Mouse (Mus musculus) frontal cortex, postnatal 36 days (tissue): ENCODE results near the gene Cyba.

Experiments
- DNase-seq, 2 experiments: peaks; one replicate each; pipeline ENCODE4 v3.0.0; 2022; ENCODE audit warnings: low spot score in 2 of 2

Gene Cyba

GRCm38 (mm10) chr8:122423217-122423616, 9.5 kb downstream of the Cyba start:
- DNase-seq: no peak

DNA sequence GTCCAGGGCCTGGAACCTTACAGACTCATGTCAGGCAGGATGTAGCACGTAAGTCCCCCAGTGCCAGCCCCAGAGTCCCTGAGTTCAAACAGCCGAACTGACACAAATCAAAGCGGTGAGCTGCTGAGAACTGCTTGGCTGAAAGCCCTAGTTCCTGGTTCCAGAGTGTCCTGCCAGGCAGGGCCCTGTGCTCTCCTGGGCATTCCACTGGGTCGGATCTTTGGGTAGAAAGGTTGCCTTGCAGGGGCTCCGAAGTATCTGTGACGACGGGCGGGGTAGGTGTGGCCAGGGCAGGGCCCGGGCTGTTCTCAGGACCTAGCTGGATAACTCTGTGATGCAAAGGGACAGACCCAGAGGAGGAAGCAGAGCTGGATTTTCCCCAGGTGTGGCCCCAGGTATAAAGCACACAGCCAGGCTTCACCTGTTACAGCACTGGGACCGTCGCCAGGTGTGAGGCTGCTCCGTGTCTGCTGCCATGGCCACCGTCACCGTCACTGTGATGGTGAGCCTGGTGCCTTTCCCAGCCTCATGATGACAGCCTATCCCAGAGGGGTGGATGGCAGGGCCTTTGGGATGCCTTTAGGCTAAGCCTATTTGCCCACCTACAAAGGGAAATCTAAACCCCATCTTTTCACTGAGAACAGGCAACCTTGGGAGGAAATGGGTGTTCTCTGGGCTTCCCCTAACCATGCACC, 11.2 kb downstream of the Cyba start, which contains the start of gene Il17c:
Il17c (plus strand) TSS at position 645 of the 695 bp plus-strand sequence.
- DNase-seq: no peak

GRCm38 (mm10) chr8:122419881-122420555, 12.7 kb downstream of the Cyba start:
- peak; percentile 59 to 69 for DNase-seq

DNA sequence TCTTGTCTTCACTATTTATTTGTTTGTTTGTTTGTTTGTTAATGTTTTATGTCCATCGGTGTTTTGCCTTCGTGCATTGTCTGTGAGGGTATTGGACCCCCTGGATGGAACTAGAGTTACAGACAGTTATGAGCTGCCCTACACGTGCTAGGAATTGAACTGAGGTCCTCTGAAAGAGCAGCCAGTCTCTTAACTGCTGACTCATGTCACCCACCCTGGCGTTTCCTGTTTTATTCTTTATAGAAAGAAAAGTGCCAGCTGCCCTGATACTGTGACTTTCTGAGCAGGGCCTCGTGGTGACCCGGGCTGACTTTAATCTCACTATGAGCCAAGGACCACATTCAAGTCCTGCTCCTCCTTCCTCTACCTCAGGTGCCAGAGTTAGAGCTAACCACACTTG, 17.2 kb downstream of the Cyba start:
- no peak for DNase-seq

GRCm38 (mm10) chr8:122414311-122414710, 18.4 kb downstream of the Cyba start:
- no peak for DNase-seq

DNA sequence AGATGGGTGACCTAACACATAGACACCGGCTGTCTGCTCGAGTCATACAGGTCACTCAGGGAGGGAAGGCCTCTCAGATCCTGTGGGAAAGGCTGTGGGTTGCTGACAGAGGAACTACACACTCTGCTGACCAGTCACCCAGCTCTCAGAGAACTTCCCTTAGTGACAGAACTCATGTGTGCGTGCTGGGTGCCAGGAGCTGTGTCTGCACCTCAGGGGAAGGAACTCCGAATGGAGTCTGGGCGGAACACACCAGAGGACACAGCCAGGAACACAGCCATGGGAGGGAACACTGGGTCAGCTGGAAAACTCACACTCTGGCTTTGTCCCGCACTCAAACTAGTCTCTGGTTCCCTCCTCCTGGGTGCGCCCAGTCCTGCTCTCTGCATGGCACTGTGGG, 25.1 kb downstream of the Cyba start:
- no peak for DNase-seq

GRCm38 (mm10) chr8:122405146-122405805, 27.5 kb downstream of the Cyba start:
- no peak for DNase-seq

- DNase-seq: no peak
Measured at GRCm38 (mm10) chr8:122398186-122398585, 34.5 kb downstream of the Cyba start.

GRCm38 (mm10) chr8:122395291-122395690, 37.4 kb downstream of the Cyba start:
- no peak for DNase-seq

DNA sequence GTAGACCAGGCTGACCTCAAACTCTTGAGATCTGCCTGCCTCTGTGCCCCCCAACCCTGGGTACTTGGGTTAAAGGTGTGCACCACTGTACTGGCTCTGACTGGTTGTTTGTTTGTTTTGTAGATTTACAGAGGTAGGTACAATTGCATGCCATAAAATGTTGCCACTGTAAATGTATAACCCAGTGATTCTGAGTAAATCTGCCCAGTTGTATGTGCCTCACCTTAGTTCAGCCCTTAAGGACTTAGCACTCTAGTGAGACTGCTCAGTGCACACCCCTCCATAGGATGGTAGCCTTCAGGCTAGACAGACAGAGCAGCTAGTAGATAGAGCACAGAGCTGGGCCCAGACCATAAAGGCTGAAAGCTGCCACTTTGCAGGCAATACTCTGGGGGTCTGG, 39.0 kb downstream of the Cyba start:
- no peak for DNase-seq

GRCm38 (mm10) chr8:122390758-122391157, 42.0 kb downstream of the Cyba start:
- no peak for DNase-seq

- DNase-seq: no peak
Measured at GRCm38 (mm10) chr8:122389357-122389756, 43.4 kb downstream of the Cyba start.

- no peak for DNase-seq
Measured at GRCm38 (mm10) chr8:122383039-122383438, 49.7 kb downstream of the Cyba start.

DNA sequence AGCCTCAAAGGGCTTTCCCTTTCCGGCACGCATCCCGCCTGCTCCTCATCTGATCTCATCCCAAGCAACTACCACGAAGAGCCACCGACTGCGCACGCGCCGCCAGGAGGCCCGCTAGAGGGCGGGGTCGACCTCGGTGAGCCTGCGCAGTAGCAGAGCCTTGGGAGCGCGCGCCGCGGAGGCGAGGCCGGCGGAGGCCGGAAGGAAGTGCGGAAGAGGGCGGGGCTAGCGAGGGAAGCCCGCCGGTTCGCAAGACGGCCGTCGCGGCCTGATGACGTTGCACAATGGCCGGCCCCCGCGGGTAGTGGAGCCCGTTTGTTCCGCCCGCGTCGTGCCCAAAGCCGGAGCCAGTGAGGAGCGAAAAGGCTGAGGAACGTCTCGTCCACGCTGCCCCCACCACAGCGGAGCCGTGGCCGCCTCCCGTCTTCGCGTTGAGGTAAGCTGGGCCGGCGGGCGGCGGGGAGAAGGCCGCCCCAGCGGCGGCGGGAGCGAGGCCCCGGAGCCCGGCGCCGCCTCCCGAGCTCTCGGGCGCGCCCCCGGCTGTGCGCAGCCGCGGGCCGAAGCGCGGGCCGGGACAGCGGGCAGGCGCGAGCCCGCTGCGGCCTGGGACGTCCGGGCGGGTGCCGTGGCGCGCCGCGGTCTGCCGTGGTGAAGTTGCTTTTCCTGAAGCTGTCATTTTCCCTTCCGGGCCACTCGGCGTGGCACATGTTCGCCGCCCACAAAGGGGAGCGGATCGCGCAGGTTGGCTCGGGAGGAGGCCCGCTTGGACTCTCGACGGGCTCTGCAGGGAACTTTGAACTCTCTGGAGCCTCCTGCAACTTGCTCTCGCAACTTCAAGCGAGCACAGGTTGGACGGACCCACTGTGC, 56.1 kb downstream of the Cyba start, which contains the start of gene Zc3h18:
Zc3h18 (plus strand) TSS at position 245 of the 867 bp plus-strand sequence.
- DNase-seq: peak; percentile 99

DNA sequence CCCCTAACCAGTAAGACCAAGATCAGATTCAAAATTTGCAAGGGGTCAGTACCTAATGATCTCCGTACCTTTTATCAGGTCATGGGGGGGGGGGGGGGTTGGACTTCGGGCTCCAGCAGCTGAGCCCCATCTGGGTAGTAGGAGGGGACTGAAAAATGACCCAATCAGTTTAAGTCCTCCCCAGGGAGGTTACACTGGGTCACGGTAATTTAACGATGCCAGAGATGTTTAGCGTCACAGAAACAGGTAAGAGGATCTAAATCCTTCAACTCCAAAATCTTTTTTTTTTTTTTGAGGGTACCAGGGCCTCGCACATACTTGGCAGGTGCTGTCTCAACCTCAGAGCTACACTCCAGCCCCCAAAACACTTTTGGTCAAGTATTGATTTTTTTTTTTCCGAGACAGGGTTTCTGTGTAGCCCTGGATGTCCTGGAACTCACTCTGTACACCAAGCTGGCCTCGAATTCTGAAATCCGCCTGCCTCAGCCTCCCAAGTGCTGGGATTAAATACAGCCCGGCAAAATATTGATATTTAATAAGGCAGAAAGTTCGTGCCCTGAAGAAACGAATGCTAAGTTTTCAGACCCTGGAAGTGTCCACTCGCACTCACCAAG, 56.9 kb downstream of the Cyba start:
- DNase-seq: no peak

DNA sequence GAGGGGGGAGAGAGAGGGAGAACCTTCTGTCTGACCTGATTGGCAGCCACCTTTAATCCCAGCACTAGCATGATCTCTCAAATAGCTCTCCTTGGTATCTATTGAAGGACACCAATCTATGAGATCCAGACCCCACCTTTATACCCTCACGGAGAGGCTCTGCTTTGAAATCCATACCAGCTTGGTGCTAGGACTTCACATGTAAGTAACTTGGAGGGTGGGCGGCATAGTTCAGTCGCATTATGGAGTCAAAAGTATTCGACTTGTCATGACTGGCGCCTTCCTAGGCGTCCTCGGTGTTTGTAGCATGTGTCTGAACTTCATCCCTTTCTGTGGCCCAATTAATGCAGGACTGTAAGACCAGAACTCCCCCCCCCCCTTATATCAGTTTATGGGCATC, 57.4 kb downstream of the Cyba start:
- no peak for DNase-seq
